Mouse (Mus musculus): Measurements from ENCODE around the gene Rab31.

Rab31 gene

GRCm38 (mm10) chr17:65783182-65784161 lies 10.9 kb upstream of the Rab31 start:
- DNase-seq (ENCODE audit: low spot score), result peak; percentile 77

DNA sequence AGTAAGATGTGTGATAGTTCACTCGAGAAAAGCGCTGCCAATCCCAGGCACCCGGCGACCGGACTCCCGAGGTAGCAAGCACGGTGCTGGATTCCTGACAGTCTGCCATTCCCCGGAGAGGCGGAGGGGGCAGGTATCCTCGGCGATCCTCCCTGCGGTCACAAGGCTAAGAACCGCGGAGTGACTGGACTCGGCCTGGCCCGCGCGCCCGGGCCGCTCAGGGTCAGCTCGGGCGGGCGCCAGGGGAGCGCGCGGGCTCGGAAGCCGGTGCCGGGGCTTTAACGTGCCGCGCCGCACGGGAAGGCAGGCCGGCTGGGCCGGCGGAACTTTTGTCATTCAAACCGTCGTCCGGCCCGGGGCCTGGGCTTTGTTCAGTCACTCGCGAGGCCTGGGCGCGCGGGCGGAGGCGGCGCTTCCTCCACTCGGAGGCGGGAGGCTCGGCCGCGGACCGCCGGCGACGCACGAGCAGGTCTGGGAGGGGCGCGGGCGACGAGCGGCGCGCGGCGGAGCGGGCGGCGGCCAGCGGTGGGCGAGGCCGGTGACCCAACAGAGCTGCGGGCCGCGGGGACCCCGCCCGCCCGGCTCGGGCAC lies 10.1 kb upstream of the Rab31 start, which contains the start of gene Ppp4r1:
Ppp4r1 (plus strand) TSS at position 23 of the 591 bp plus-strand sequence.
- peak; percentile 79 for DNase-seq (ENCODE audit: low spot score)

GRCm38 (mm10) chr17:65780970-65781369 lies 8.4 kb upstream of the Rab31 start:
- no peak for DNase-seq (ENCODE audit: low spot score)

- DNase-seq (ENCODE audit: low spot score), result no peak
Observed at GRCm38 (mm10) chr17:65777461-65777860, 4.9 kb upstream of the Rab31 start.

- DNase-seq (ENCODE audit: low spot score), result no peak
Observed at GRCm38 (mm10) chr17:65776228-65776627, 3.7 kb upstream of the Rab31 start.

DNA sequence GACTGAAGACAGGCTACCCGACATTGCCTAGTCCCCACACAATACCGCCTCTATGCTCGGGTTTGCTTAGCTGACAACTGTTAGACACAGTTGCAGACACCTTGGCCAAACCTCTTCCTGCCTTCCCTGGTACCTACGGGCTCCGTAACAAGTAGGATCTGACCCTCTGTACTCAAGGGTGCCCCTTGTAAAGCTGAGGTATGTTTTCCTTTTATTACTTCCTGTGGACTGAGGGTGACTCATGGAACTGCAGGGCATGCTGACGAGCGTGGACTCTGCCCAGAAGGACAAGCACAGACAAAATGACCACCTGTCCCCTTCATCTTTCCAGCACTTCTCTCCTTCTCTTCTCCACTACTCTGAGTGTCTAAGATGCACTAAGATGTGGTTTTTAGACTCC lies 1.9 kb upstream of the Rab31 start:
- DNase-seq (ENCODE audit: low spot score), result no peak

- no peak for DNase-seq (ENCODE audit: low spot score)
Observed at GRCm38 (mm10) chr17:65773617-65774016, 1.1 kb upstream of the Rab31 start.

GRCm38 (mm10) chr17:65770982-65771915 lies 1.3 kb downstream of the Rab31 start:
- DNase-seq (ENCODE audit: low spot score), result no peak

GRCm38 (mm10) chr17:65768486-65768885 lies 4.1 kb downstream of the Rab31 start:
- DNase-seq (ENCODE audit: low spot score), result no peak

DNA sequence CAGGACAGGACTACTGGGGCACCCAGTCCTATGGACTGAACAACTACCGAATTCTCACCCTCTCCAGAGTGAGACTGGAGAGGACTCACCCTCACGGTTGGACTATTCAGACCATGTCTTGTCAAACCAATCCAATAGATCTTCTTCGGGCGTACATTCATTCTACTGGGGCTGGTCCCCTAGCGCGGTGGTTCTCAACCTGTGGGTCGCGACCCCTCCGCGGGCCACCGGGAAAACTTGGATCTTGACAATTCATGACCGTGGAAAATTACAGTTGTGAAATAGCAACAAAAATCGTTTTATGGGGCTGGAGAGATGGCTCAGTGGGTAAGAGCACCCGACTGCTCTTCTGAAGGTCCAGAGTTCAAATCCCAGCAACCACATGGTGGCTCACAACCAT lies 9.3 kb downstream of the Rab31 start:
- DNase-seq (ENCODE audit: low spot score), result no peak

- DNase-seq (ENCODE audit: low spot score), result no peak
Observed at GRCm38 (mm10) chr17:65757150-65757549, 15.4 kb downstream of the Rab31 start.

DNA sequence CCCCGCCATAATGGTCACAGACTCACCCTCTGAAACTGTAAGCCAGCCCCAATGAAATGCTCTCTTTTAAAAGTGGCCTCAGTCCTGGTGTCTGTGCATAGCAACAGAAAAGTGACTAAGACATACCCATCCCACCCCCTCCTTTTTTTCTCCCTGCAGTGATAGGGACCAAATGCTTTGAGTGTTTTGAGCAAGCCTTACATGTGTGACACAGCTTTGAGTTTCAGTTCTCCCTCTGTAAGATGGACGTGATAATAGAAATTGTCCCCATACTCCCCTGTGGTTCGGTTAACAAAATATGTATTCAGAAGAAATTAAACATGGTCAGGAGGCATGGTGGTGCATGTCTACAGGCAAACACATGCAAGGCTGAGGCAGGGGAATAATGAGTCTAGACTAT lies 16.7 kb downstream of the Rab31 start:
- no peak for DNase-seq (ENCODE audit: low spot score)

GRCm38 (mm10) chr17:65753130-65753529 lies 19.4 kb downstream of the Rab31 start:
- no peak for DNase-seq (ENCODE audit: low spot score)

DNA sequence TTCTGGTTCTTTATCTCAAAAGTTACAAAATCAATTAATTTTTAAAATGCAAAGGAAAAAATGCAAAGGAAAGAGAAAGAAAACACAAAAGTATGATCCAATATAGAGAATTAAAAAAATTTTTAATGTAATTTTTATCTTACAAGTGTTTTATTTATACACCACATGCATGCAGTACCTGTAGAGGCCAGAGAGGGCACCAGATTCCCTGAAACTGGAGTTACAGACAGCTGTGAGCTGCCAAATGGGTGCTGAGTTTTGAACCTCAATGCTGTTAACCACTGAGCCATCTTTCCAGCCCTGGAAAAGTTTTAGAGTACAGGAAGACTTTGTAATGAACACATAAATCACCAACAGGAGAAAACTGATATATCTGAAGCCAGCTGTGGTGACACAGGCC lies 22.3 kb downstream of the Rab31 start:
- no peak for DNase-seq (ENCODE audit: low spot score)

- no peak for DNase-seq (ENCODE audit: low spot score)
Observed at GRCm38 (mm10) chr17:65749803-65750202, 22.7 kb downstream of the Rab31 start.

DNA sequence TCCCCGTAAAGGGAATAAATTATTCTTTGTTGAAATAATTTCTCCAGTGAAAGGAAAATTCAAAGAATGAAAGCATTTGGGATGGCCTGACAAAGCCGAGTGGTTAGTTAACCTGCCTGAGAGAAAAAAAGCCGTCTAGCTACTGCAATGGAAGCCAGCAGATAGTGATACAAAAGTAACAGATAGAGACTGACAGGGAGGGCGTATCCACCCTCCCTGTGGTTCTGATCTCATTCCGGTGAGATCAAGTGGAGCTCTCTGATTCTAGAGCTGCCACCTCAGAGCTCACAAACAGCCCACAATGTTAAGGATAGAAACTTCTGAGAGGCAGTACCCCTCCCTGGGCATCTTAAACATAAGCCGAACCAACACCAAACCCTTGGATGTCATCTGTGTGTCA lies 23.6 kb downstream of the Rab31 start:
- DNase-seq (ENCODE audit: low spot score), result no peak

DNA sequence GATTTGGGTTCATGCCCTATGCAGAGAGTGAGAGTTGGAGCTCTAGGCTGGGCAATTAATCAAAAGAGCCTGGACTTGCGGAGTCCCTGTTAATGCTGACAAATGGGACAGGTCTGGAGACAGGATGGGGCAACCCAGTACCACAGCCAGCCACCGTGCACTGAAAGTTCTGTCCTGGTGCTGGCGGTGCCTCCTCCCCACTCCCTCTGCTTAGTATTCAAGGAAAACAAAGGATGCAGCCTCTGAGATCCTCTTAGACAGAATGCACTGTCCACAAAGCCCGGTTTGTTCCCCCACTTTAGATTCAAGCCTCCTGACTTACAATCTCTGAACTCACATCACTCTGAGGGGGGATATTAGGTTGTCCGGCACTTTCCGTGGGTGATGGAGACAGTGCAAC lies 26.2 kb downstream of the Rab31 start:
- DNase-seq (ENCODE audit: low spot score), result no peak

DNA sequence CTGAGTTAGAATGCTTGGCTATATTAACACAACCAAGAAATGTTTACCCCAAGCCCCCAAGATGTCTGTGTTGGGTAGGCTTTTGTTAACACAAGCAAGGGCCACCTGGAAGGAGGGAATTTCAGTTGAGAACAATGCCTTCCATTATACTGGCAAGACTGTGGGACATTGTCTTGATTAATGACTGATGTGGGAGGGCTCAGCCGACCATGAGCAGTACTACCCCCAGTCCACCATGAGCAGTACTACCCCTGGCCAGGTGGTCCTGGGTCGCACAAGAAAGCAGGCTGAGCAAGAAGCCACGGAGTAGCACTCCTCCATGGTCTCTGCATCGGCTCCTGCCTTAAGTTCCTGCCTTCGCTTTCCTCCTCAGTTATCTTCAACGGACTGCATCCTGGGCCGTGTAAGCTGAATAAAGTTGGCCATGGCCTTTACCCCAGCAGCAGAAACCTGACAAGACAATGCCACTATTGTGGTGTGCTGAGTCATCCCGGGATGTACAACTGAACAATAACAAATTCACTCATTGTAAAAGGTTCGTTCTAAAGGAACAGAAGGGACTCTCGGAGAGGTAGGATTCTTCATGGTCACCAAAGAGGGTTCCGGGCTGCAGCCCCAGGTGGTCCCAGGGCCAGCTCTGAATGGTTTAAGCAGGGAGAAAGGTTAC lies 28.8 kb downstream of the Rab31 start:
- peak; percentile 20 for DNase-seq (ENCODE audit: low spot score)

- no peak for DNase-seq (ENCODE audit: low spot score)
Observed at GRCm38 (mm10) chr17:65742969-65743368, 29.6 kb downstream of the Rab31 start.

- peak; percentile 75 for DNase-seq (ENCODE audit: low spot score)
Observed at GRCm38 (mm10) chr17:65742245-65742905, 30.2 kb downstream of the Rab31 start.

DNA sequence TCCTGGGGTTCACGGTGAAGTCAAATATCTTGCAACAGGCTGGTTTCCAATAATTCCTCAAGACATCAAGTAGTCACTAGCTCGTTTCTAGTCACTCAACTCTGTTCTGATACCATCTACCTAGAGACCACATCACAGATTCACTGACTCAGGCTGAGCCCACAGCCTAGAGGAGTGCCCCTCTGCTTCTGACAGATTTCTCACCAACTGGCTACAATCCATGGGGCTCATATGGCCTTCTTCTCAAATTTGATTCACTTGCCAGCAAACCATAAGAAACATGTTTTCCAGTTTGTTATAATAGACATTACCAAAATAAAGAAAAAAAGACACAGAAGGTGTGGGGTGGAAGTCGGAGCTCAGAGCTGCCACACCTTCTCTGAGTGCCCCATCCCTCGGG lies 31.0 kb downstream of the Rab31 start:
- DNase-seq (ENCODE audit: low spot score), result no peak
